Mouse (Mus musculus) kidney, postnatal 4 days (tissue): ENCODE results near the gene Kcnk4.
"Not testable (repeated sequence)": the region's sequence is repeated elsewhere in the genome, so short reads cannot be mapped to it uniquely, and the experiment has no call there.

Source experiments
- DNase-seq, 2 experiments: peaks; one replicate each; pipeline ENCODE4 v3.0.0; 2021; ENCODE audit warnings: mixed read lengths in 2 of 2

The Kcnk4 gene

GRCm38 (mm10) chr19:6913991-6914390, 20.3 kb downstream of the Kcnk4 start:
- no peak for DNase-seq

- no peak for DNase-seq
These were observed 21.3 kb downstream of the Kcnk4 start for GRCm38 (mm10) chr19:6913036-6913435.

- DNase-seq = no peak
These were observed 21.9 kb downstream of the Kcnk4 start for GRCm38 (mm10) chr19:6912205-6912970.

GRCm38 (mm10) chr19:6911101-6912074, 22.9 kb downstream of the Kcnk4 start:
- DNase-seq = no peak

GRCm38 (mm10) chr19:6910306-6910705, 24.0 kb downstream of the Kcnk4 start:
- DNase-seq = peak; percentile 69 to 82

GRCm38 (mm10) chr19:6909507-6910289, 24.6 kb downstream of the Kcnk4 start, which contains the start of the genes Trmt112 and Prdx5:
Gene Trmt112 (plus strand): TSS chr19:6909698.
Gene Prdx5 (minus strand): TSS chr19:6910106.
- peak; percentile 93 to 97 for DNase-seq

GRCm38 (mm10) chr19:6909021-6909420, 25.3 kb downstream of the Kcnk4 start:
- peak in 1 of 2 experiments; percentile 42 for DNase-seq

GRCm38 (mm10) chr19:6907811-6908540, 26.3 kb downstream of the Kcnk4 start:
- no peak for DNase-seq

GRCm38 (mm10) chr19:6907094-6907493, 27.2 kb downstream of the Kcnk4 start:
- no peak for DNase-seq

GRCm38 (mm10) chr19:6906199-6906598, 28.1 kb downstream of the Kcnk4 start:
- no peak for DNase-seq

GRCm38 (mm10) chr19:6905498-6906159, 28.7 kb downstream of the Kcnk4 start:
- DNase-seq = no peak

GRCm38 (mm10) chr19:6904846-6905245, 29.5 kb downstream of the Kcnk4 start:
- DNase-seq = peak in 1 of 2 experiments; percentile 53

GRCm38 (mm10) chr19:6903031-6903430, 31.3 kb downstream of the Kcnk4 start:
- no peak for DNase-seq

GRCm38 (mm10) chr19:6899641-6900040, 34.7 kb downstream of the Kcnk4 start:
- DNase-seq = no peak

- DNase-seq = not testable (repeated sequence)
These were observed 38.6 kb downstream of the Kcnk4 start for GRCm38 (mm10) chr19:6895608-6896305.

GRCm38 (mm10) chr19:6893731-6894451, 40.4 kb downstream of the Kcnk4 start:
- DNase-seq = no peak

GRCm38 (mm10) chr19:6892512-6892911, 41.8 kb downstream of the Kcnk4 start:
- DNase-seq = peak in 1 of 2 experiments; percentile 30

- no peak for DNase-seq
These were observed 56.4 kb downstream of the Kcnk4 start for GRCm38 (mm10) chr19:6877965-6878364.

GRCm38 (mm10) chr19:6876799-6877198, 57.5 kb downstream of the Kcnk4 start:
- no peak for DNase-seq

GRCm38 (mm10) chr19:6875834-6876233, 58.5 kb downstream of the Kcnk4 start:
- DNase-seq = no peak
